Comparison of ENCODE assay signal across 10 mouse cellular contexts in the genomic region with DNA sequence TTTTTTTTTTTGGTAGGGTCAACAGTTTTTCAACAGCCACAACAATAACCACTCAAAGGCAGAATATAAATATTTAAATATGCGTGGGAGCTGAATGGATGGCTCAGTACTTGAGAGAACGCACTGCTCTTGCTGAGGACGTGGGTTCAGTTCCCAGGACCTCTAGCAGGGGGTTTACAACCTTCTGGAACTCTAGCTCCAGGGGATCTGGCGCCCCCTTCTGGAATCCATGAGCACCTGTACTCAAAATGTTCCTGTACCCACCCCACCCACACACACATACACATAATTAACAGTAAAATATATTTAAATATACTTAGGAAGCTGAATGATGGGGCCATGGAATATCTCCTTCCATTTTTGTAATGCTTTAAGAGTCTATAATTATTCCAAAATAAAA. TPM values are rescaled to one million over a fixed set of nuclear protein-coding genes. Genes with fewer than 3 reads are reported as not detected.
DNase-seq lines count a peak whose midpoint lies in the region; ATAC-seq and TF ChIP-seq lines count a peak whose summit lies in the region.
"Had no signal": no experiment of that assay in that cellular context is flagged by ENCODE, and none has a peak within 500 bp of the region (broad histone marks: within the 10 kb centered on the region; RNA-seq: fewer than 3 reads in every experiment).

No protein-coding gene starts in this region.

- H3K27me3 ChIP-seq in E14TG2a.4 (ENCODE audit: insufficient read depth, low read length) = no peaks in the 10 kb centered on the region
- no peaks in the 10 kb centered on the region for H3K27me3 ChIP-seq in liver, embryonic 14.5 days (ENCODE audit: control insufficient read depth, insufficient read depth, low read length)
- H3K27me3 ChIP-seq: forebrain, embryonic 15.5 days; hindbrain, embryonic 15.5 days; liver, embryonic 15.5 days had no signal

- H3K9ac ChIP-seq in liver, embryonic 14.5 days (replicated peaks) = no peak overlapping the region
- H3K9ac ChIP-seq: forebrain, embryonic 15.5 days; hindbrain, embryonic 15.5 days; liver, embryonic 15.5 days had no signal

- no peak for DNase-seq in layer of hippocampus, adult 2 months (ENCODE audit: low spot score in 2 of 2)
- DNase-seq in layer of hippocampus, adult 11-12 months (ENCODE audit: low spot score) = no peak
- peak; percentile 45 for DNase-seq in A20 (ENCODE audit: low read depth, low spot score)
- DNase-seq in liver, embryonic 14.5 days (ENCODE audit: low read depth in 3 of 3, low spot score in 3 of 3) = peak in 2 of 3 experiments; percentile 10 to 14
- DNase-seq in ovary, adult 18-20 months (ENCODE audit: low spot score) = no peak
- no peak for DNase-seq in right cerebral cortex, postnatal 10 days (ENCODE audit: low spot score in 2 of 2)

- H3K4me1 ChIP-seq in E14TG2a.4 (replicated peaks; ENCODE audit: low read depth, low read length) = no peaks in the 10 kb centered on the region
- H3K4me1 ChIP-seq in liver, embryonic 14.5 days (replicated peaks; ENCODE audit: control insufficient read depth in 2 of 2, insufficient read depth in 2 of 2, low read length in 1 of 2) = no peaks in the 10 kb centered on the region; a peak in 1 of 4 replicates
- H3K4me1 ChIP-seq: forebrain, embryonic 15.5 days; hindbrain, embryonic 15.5 days; liver, embryonic 15.5 days had no signal

- H3K36me3 ChIP-seq in E14TG2a.4 (ENCODE audit: insufficient read depth, low read length) = peaks cover 7% of the 10 kb centered on the region; the same call in 1 of the 2 replicates
- H3K36me3 ChIP-seq in liver, embryonic 14.5 days (replicated peaks; ENCODE audit: control insufficient read depth, insufficient read depth, low read depth) = no peaks in the 10 kb centered on the region; the same call in 1 of the 2 replicates

- H3K4me2 ChIP-seq in liver, embryonic 14.5 days (ENCODE audit: low read depth) = no peak overlapping the region
- H3K4me2 ChIP-seq: forebrain, embryonic 15.5 days; hindbrain, embryonic 15.5 days; liver, embryonic 15.5 days had no signal

- peak overlapping the region; percentile 83 for H3K27ac ChIP-seq in layer of hippocampus, adult 2 months
- H3K27ac ChIP-seq in liver, embryonic 14.5 days = no peak overlapping the region
- H3K27ac ChIP-seq: forebrain, embryonic 15.5 days; hindbrain, embryonic 15.5 days; liver, embryonic 15.5 days had no signal

- H3K4me3 ChIP-seq in layer of hippocampus, adult 2 months = no peak overlapping the region
- H3K4me3 ChIP-seq in E14TG2a.4 (replicated peaks; ENCODE audit: low read length) = no peak overlapping the region
- no peak overlapping the region for H3K4me3 ChIP-seq in liver, embryonic 14.5 days (ENCODE audit: insufficient read depth in 1 of 2, low read depth in 2 of 2, low read length in 2 of 2)
- H3K4me3 ChIP-seq: forebrain, embryonic 15.5 days; hindbrain, embryonic 15.5 days; liver, embryonic 15.5 days had no signal

- peak; percentile 67 for TF ChIP-seq CTCF in layer of hippocampus, adult 2 months (conservative IDR thresholded peaks at IDR 0.05)
- TF ChIP-seq CTCF in E14TG2a.4 (conservative IDR thresholded peaks at IDR 0.05; ENCODE audit: low read length) = peak; percentile 58
- peak; percentile 52 for TF ChIP-seq CTCF in liver, embryonic 14.5 days (IDR thresholded peaks at IDR 0.05; ENCODE audit: low read depth)

- TF ChIP-seq EP300 in liver, embryonic 14.5 days (IDR thresholded peaks at IDR 0.05; ENCODE audit: low read depth) = no peak

- no peaks in the 10 kb centered on the region for H3K9me3 ChIP-seq in E14TG2a.4 (ENCODE audit: low read length)
- H3K9me3 ChIP-seq in liver, embryonic 14.5 days (ENCODE audit: control insufficient read depth, low read length) = no peaks in the 10 kb centered on the region
- H3K9me3 ChIP-seq: forebrain, embryonic 15.5 days; hindbrain, embryonic 15.5 days; liver, embryonic 15.5 days had no signal

- 68% methylated on average over 4 of the region's 4 CpGs for WGBS in liver, embryonic 14.5 days (ENCODE audit: insufficient replicate concordance)

- no peak for ATAC-seq in liver, embryonic 14.5 days (ENCODE audit: insufficient read depth)
- ATAC-seq: forebrain, embryonic 15.5 days had no signal

RNA-seq across cellular contexts. Expression of a gene that starts 11.3 kb away (rescaled TPM):
- total RNA-seq in layer of hippocampus, adult 2 months (2021) = 10 to 100 TPM; 30.2 to 34.4 TPM
- 2.6 and 3.4 TPM in 2 replicates for polyA plus RNA-seq in liver, embryonic 14.5 days (2012; rRNA removed)
- 0.59 and 0.76 TPM in 2 replicates for polyA plus RNA-seq in liver, embryonic 14.5 days (2014; fragmentation: Nextera tagmentation; extraction: Ambion mirVana)

Comparison
In these comparisons a context has a peak if more than half of its experiments do, and no peak if none do; other contexts are left out.
1. DNase-seq: peak in A20 (single experiment) and liver, embryonic 14.5 days (2 of 3); none in layer of hippocampus, adult 2 months (0 of 2), layer of hippocampus, adult 11-12 months (single experiment), ovary, adult 18-20 months (single experiment) and right cerebral cortex, postnatal 10 days (0 of 2).
2. Peak in every context shown above with its lines, with median percentiles within 50 percentile points of each other: CTCF ChIP-seq.